Mouse (Mus musculus): ENCODE measurements around the gene Col19a1.

DNA sequence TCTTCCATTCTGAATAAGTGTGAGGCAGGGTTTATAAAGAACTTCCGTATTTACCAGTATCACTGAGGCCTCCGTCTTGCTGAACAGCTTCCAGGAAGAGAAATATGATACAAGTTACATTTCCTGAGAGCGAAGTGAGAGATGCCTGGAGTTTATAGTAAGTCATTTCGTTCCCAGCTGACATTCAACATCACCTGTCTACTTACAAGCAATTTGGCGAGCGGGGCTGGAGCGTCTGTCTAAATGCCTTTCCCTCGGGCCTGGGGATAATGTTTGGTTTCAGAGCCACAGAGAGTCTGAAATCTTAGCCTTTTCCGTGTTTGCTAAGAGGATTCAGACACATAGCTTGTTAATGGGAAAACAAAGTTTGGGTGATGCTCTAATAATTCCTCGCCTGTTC is 37.2 kb downstream of the Col19a1 start:
- TF ChIP-seq POLR2A (IDR thresholded peaks at IDR 0.05; ENCODE audit: borderline replicate concordance, extremely low read depth, low read depth, low read length), result no peak
- no peak for TF ChIP-seq CTCF (IDR thresholded peaks at IDR 0.05; ENCODE audit: insufficient read depth, low read length)

All from lung, adult 2 months (tissue).